Comparison of ENCODE assay signal across 30 mouse cellular contexts in the genomic region with DNA sequence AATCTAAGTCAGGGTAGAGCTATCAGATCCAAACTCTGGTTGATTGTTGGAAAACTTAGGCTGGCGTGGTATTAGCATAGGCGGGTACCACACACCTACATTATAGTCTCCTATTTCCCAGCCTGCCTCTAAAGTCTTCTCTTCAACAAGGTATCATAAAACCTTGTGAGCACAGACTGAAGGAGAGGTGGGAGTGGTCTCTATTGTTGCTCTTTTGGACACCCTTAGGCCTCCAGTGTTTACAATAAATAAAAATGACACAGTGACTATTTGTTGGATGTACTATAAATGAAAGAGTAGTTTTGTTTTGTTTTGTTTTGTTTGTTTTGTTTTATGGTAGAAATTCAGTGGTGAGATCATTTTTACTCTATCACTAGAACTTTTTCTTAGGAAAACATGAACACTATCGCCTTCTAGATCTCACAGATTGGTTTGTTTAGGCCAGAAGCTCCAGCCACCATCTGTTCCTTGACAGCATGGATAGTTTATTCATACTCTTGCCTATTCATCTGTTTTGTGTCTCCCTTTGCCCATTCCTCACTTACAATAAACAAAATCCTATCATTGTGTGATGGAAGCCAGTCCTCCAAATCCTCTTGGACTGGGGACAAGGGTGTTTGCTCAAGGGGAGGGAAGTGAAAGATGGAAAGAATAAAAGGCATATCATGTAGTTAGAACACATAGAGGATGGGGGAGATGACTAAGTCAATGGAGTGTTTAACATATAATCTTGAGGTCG.
DNase-seq lines count a peak whose midpoint lies in the region; ATAC-seq and TF ChIP-seq lines count a peak whose summit lies in the region.
"Had no signal": no experiment of that assay in that cellular context is flagged by ENCODE, and none has a peak within 500 bp of the region (broad histone marks: within the 10 kb centered on the region; RNA-seq: fewer than 3 reads in every experiment).

No protein-coding gene starts in this region.

- no peaks in the 10 kb centered on the region for H3K4me1 ChIP-seq in kidney, embryonic 14.5 days (ENCODE audit: control insufficient read depth, insufficient read depth, low read length)
- H3K4me1 ChIP-seq in lung, embryonic 14.5 days (ENCODE audit: insufficient read depth), result no peaks in the 10 kb centered on the region
- H3K4me1 ChIP-seq in intestine, embryonic 15.5 days (replicated peaks), result no peaks in the 10 kb centered on the region
- H3K4me1 ChIP-seq in stomach, embryonic 14.5 days (ENCODE audit: control insufficient read depth, insufficient read depth, low read length), result no peaks in the 10 kb centered on the region
- H3K4me1 ChIP-seq: embryonic facial prominence, embryonic 13.5 days; hindbrain, embryonic 12.5 days; megakaryocyte, embryonic 14.5 days; midbrain, embryonic 12.5 days; neural tube, embryonic 13.5 days had no signal

- H3K4me3 ChIP-seq in kidney, embryonic 14.5 days (ENCODE audit: low read length), result no peak overlapping the region
- H3K4me3 ChIP-seq in lung, embryonic 14.5 days (ENCODE audit: low read depth, low read length), result no peak overlapping the region
- H3K4me3 ChIP-seq in intestine, embryonic 15.5 days (replicated peaks), result no peak overlapping the region
- no peak overlapping the region for H3K4me3 ChIP-seq in stomach, embryonic 14.5 days (ENCODE audit: low read depth, low read length)
- H3K4me3 ChIP-seq: embryonic facial prominence, embryonic 13.5 days; erythroblast, embryonic 14.5 days; gastrocnemius, adult 2 months; hindbrain, embryonic 12.5 days; megakaryocyte, embryonic 14.5 days; midbrain, embryonic 12.5 days; myocyte; neural tube, embryonic 13.5 days had no signal

- no peak for DNase-seq in kidney, adult 11 months
- peak; percentile 76 for DNase-seq in lung, embryonic 14.5 days
- no peak for DNase-seq in lung, postnatal 25 days (ENCODE audit: low spot score)
- DNase-seq in c-Kit-positive CD71-positive TER-119-positive erythroid progenitor cells, embryonic 14.5 days (ENCODE audit: low spot score), result no peak
- no peak for DNase-seq in liver
- DNase-seq: adrenal gland, postnatal 10 days; cerebellum, adult 11 months; cerebellum, adult 9-10 months; cerebellum, postnatal 36 days; gastrocnemius, adult 2 months; gastrocnemius, postnatal 36 days; heart, adult 18-20 months; heart, postnatal 36 days; kidney, postnatal 25 days; thymus, adult 18-20 months; thymus, postnatal 25 days had no signal

- H3K9ac ChIP-seq in kidney, embryonic 14.5 days (ENCODE audit: low read depth, low read length), result no peak overlapping the region
- no peak overlapping the region for H3K9ac ChIP-seq in lung, embryonic 14.5 days
- no peak overlapping the region for H3K9ac ChIP-seq in intestine, embryonic 15.5 days
- H3K9ac ChIP-seq in stomach, embryonic 14.5 days (replicated peaks; ENCODE audit: low read depth, low read length), result no peak overlapping the region
- H3K9ac ChIP-seq: embryonic facial prominence, embryonic 13.5 days; hindbrain, embryonic 12.5 days; midbrain, embryonic 12.5 days; neural tube, embryonic 13.5 days had no signal

- no peak overlapping the region for H3K27ac ChIP-seq in kidney, embryonic 14.5 days (ENCODE audit: low read depth, low read length)
- H3K27ac ChIP-seq in lung, embryonic 14.5 days (ENCODE audit: low read depth), result no peak overlapping the region
- H3K27ac ChIP-seq in intestine, embryonic 15.5 days, result no peak overlapping the region; the same call in 1 of the 2 replicates
- H3K27ac ChIP-seq in stomach, embryonic 14.5 days (ENCODE audit: low read length), result peak overlapping the region; percentile 45; the same call in 1 of the 2 replicates
- H3K27ac ChIP-seq: embryonic facial prominence, embryonic 13.5 days; gastrocnemius, adult 2 months; hindbrain, embryonic 12.5 days; hindbrain, postnatal 0 days; midbrain, embryonic 12.5 days; neural tube, embryonic 13.5 days had no signal

- no peaks in the 10 kb centered on the region for H3K36me3 ChIP-seq in kidney, embryonic 14.5 days (ENCODE audit: control insufficient read depth, insufficient read depth, low read length)
- H3K36me3 ChIP-seq in lung, embryonic 14.5 days (ENCODE audit: insufficient read depth), result no peaks in the 10 kb centered on the region
- H3K36me3 ChIP-seq in intestine, embryonic 15.5 days, result no peaks in the 10 kb centered on the region
- H3K36me3 ChIP-seq in stomach, embryonic 14.5 days (ENCODE audit: control insufficient read depth, insufficient read depth, low read length), result no peaks in the 10 kb centered on the region
- H3K36me3 ChIP-seq: embryonic facial prominence, embryonic 13.5 days; hindbrain, embryonic 12.5 days; midbrain, embryonic 12.5 days; neural tube, embryonic 13.5 days had no signal

- no peaks in the 10 kb centered on the region for H3K9me3 ChIP-seq in kidney, embryonic 14.5 days (ENCODE audit: control insufficient read depth, low read length)
- no peaks in the 10 kb centered on the region for H3K9me3 ChIP-seq in lung, embryonic 14.5 days (ENCODE audit: low read depth, low read length)
- H3K9me3 ChIP-seq in intestine, embryonic 15.5 days, result no peaks in the 10 kb centered on the region
- no peaks in the 10 kb centered on the region for H3K9me3 ChIP-seq in stomach, embryonic 14.5 days (ENCODE audit: control insufficient read depth, low read depth, low read length)
- H3K9me3 ChIP-seq: embryonic facial prominence, embryonic 13.5 days; hindbrain, embryonic 12.5 days; megakaryocyte, embryonic 14.5 days; midbrain, embryonic 12.5 days; neural tube, embryonic 13.5 days had no signal

- H3K4me2 ChIP-seq in kidney, embryonic 14.5 days (replicated peaks; ENCODE audit: low read depth, low read length), result no peak overlapping the region
- H3K4me2 ChIP-seq in lung, embryonic 14.5 days, result no peak overlapping the region
- no peak overlapping the region for H3K4me2 ChIP-seq in intestine, embryonic 15.5 days (replicated peaks)
- no peak overlapping the region for H3K4me2 ChIP-seq in stomach, embryonic 14.5 days (replicated peaks; ENCODE audit: low read depth, low read length)
- H3K4me2 ChIP-seq: embryonic facial prominence, embryonic 13.5 days; heart, embryonic 11.5 days; hindbrain, embryonic 12.5 days; midbrain, embryonic 12.5 days; neural tube, embryonic 13.5 days had no signal

- TF ChIP-seq CTCF in lung, embryonic 14.5 days (IDR thresholded peaks at IDR 0.05; ENCODE audit: low read depth), result no peak

- H3K27me3 ChIP-seq in kidney, embryonic 14.5 days (ENCODE audit: control insufficient read depth, insufficient read depth, low read length), result no peaks in the 10 kb centered on the region
- no peaks in the 10 kb centered on the region for H3K27me3 ChIP-seq in lung, embryonic 14.5 days (ENCODE audit: insufficient read depth, low read length)
- no peaks in the 10 kb centered on the region for H3K27me3 ChIP-seq in intestine, embryonic 15.5 days (replicated peaks)
- no peaks in the 10 kb centered on the region for H3K27me3 ChIP-seq in stomach, embryonic 14.5 days (ENCODE audit: control insufficient read depth, insufficient read depth, low read length)
- H3K27me3 ChIP-seq: embryonic facial prominence, embryonic 13.5 days; hindbrain, embryonic 12.5 days; megakaryocyte, embryonic 14.5 days; midbrain, embryonic 12.5 days; neural tube, embryonic 13.5 days; Patski had no signal

- peak; percentile 64; the same call in 1 of the 2 replicates for ATAC-seq in kidney, embryonic 14.5 days (ENCODE audit: low FRiP score, low TSS enrichment)
- ATAC-seq in lung, embryonic 14.5 days (ENCODE audit: insufficient read depth), result peak; percentile 86
- peak; percentile 81 for ATAC-seq in intestine, embryonic 15.5 days
- ATAC-seq in stomach, embryonic 14.5 days (ENCODE audit: insufficient number of reproducible peaks, insufficient read depth, low FRiP score, low read depth), result peak; percentile 56; the same call in 1 of the 2 replicates
- ATAC-seq: forebrain, embryonic 16.5 days; hindbrain, postnatal 0 days; Patski had no signal

- WGBS in kidney, embryonic 14.5 days, result 72% methylated on average over 4 of the region's 4 CpGs
- WGBS in lung, embryonic 14.5 days, result 63% methylated on average over 4 of the region's 4 CpGs
- 52% methylated on average over 4 of the region's 4 CpGs for WGBS in intestine, embryonic 15.5 days
- 67% methylated on average over 4 of the region's 4 CpGs for WGBS in stomach, embryonic 14.5 days
